Mouse (Mus musculus) layer of hippocampus, adult 6 months (tissue): ENCODE measurements around the gene Rgl3. TPM values are rescaled to one million over a fixed set of nuclear protein-coding genes. Genes with fewer than 3 reads are reported as not detected.

Experiments
- long read RNA-seq, 2 experiments: library from polyadenylated mRNA; unstranded; transcript quantifications; one replicate each; pipeline ENCODE4 v2.0.0; 2019 to 2020
- polyA plus RNA-seq: library from polyadenylated mRNA; unstranded; fragments of <200 nt; fragmentation: Nextera tagmentation; gene quantifications from 2 replicates; pipeline ENCODE4 v1.2.3, GENCODE M21; 2021

The Rgl3 gene
- polyA plus RNA-seq: 0.82 and 1.1 TPM in 2 replicates
- long read RNA-seq, experiment 1, partial matches to known transcripts: 0 of 4 reads
- long read RNA-seq, experiment 1, other reads (novel, unspliced or antisense): 2 of 4 reads
- long read RNA-seq, experiment 2, partial matches to known transcripts: 3 of 12 reads
- long read RNA-seq, experiment 2, other reads (novel, unspliced or antisense): 4 of 12 reads

GRCm38 (mm10) chr9:21989230-21990110 is at the start of gene Rgl3:
Rgl3 (minus strand) TSS chr9:21989446.

DNA sequence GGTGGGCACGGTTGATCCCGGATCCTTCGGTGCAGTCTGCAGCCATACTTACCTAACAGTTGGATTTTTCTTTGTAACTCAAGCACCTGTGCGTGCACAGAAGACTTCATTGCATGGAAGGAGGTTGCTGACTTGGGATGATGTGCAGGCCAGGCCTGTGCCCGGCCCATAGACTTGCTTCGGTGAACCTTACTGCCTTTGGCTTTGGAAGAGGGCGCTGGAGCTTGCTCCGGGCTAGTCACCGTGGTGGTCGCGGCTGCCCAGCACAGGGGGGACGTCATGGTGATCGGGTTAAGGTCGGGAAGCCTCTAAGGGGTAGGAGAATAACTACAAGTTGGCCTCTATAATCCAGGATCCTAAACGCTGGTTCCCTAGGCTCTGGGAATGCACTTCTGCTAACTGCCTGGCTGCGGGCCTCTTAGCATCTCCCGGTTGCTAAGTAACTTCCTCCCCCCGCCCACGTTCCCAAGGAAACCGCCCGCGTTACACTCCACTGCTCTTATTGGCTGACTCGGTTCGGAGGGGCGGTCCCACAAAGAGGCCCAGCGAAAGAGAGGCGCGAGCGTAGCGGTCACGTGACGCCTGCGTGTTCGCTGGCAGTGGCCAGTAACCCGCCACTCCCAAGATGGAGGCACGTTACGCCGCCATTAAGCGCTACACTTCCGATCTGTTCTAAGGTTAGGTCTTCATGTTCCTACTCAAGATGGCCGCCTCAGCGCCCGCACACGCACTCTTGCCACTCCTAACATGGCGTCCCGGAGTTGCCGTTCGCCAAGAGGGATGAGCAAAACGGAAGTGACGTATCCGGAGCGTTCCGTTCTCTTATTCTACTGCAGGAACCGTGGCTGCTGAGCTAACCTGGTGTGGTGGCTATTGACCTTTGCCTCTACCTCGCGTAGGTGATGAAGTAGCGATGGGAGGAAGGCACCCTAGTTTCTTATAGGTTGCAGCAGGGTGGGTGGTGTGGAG is 13.2 kb upstream of the Rgl3 start, which contains the start of the genes Ccdc151 and Prkcsh:
Ccdc151 (minus strand) TSS at position 441 of the 969 bp plus-strand sequence.
Prkcsh (plus strand) TSS at position 613 of the 969 bp plus-strand sequence.

GRCm38 (mm10) chr9:21963417-21963816 is 25.8 kb downstream of the Rgl3 start, which contains the start of gene Epor:
Epor (minus strand) TSS chr9:21963506.

DNA sequence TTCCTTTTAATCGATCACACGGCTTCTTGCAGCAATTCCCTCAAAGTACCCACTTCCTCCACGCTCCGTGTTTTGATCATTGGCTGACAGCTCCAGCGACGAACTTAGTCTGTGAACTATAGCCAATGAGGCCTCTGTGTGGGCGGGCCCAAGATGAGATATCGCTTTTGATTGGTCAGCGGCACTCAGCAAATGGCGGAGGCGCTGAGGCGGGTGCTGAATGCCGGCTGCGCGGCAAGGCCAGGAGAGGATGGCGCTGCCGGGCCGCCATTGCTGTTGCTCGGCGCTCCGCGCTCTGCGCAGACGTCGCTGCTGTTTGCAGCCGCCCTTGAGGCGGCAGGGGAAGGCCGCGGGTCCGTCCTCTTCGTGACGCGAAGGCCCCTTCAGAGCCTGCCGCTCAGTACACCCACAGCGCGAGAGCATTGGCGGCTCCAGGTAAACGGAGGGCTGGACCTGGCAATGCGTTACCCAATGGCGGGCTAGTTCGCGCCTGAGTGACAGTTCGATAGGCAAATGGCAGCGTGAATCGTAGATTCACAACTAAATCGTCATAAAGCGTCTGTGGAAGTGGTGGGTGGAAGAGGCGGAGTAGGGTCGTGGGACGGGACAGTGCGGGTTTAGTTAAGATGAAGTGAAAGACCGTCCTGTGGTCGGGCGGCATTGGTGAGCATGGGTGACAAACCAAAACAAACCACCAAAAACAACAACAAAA is 33.5 kb downstream of the Rgl3 start, which contains the start of gene Swsap1:
Swsap1 (plus strand) TSS at position 186 of the 712 bp plus-strand sequence.

GRCm38 (mm10) chr9:21936692-21937570 is 52.3 kb downstream of the Rgl3 start, which contains the start of gene Plppr2:
Plppr2 (plus strand) TSS chr9:21937033.

GRCm38 (mm10) chr9:21927208-21927753 is 62.0 kb downstream of the Rgl3 start, which contains the start of the genes Ccdc159 and Tmem205:
Ccdc159 (plus strand) TSS chr9:21927471.
Tmem205 (minus strand) TSS chr9:21927556.

Other genes with a start within 250 kb of the Rgl3 start
- 2.6 and 3.9 TPM in 2 replicates for gene Spc24, start 229.1 kb downstream of the Rgl3 start, polyA plus RNA-seq
- gene Kank2, start 190.7 kb downstream of the Rgl3 start, polyA plus RNA-seq: 2.1 and 2.6 TPM in 2 replicates
- not detected in 2 replicates for gene Angptl8, start 153.9 kb downstream of the Rgl3 start, polyA plus RNA-seq
- gene Dock6, start 136.8 kb downstream of the Rgl3 start, polyA plus RNA-seq: 3.6 and 4.1 TPM in 2 replicates
- gene Rab3d, start 71.3 kb downstream of the Rgl3 start, polyA plus RNA-seq: 6.9 and 8.5 TPM in 2 replicates
- gene Ccdc159, start 62.0 kb downstream of the Rgl3 start, polyA plus RNA-seq: 6.5 and 6.9 TPM in 2 replicates
- 106 and 126 TPM in 2 replicates for gene Tmem205, start 61.9 kb downstream of the Rgl3 start, polyA plus RNA-seq
- 169 and 201 TPM in 2 replicates for gene Plppr2, start 52.4 kb downstream of the Rgl3 start, polyA plus RNA-seq
- 11.2 and 11.3 TPM in 2 replicates for gene Swsap1, start 33.7 kb downstream of the Rgl3 start, polyA plus RNA-seq
- 11.1 and 11.4 TPM in 2 replicates for gene Epor, start 25.9 kb downstream of the Rgl3 start, polyA plus RNA-seq
- gene Ccdc151, start 13.2 kb upstream of the Rgl3 start, polyA plus RNA-seq: 1.7 and 2.8 TPM in 2 replicates
- gene Prkcsh, start 13.4 kb upstream of the Rgl3 start, polyA plus RNA-seq: 26.1 and 29.7 TPM in 2 replicates
- gene Elavl3, start 62.6 kb upstream of the Rgl3 start, polyA plus RNA-seq: 19.5 and 21.7 TPM in 2 replicates
- not detected in 2 replicates for gene Gm49318, start 81.8 kb upstream of the Rgl3 start, polyA plus RNA-seq
- 4.0 and 4.4 TPM in 2 replicates for gene Zfp653, start 81.9 kb upstream of the Rgl3 start, polyA plus RNA-seq
- gene Ecsit, start 96.0 kb upstream of the Rgl3 start, polyA plus RNA-seq: 59.3 and 59.4 TPM in 2 replicates
- gene Cnn1, start 109.8 kb upstream of the Rgl3 start, polyA plus RNA-seq: 0.40 and 0.72 TPM in 2 replicates
- gene Elof1, start 127.7 kb upstream of the Rgl3 start, polyA plus RNA-seq: 154 and 178 TPM in 2 replicates
- gene Acp5, start 146.3 kb upstream of the Rgl3 start, polyA plus RNA-seq: 0.57 and 1.1 TPM in 2 replicates
- 174 and 190 TPM in 2 replicates for gene Pigyl, start 167.4 kb upstream of the Rgl3 start, polyA plus RNA-seq
- not detected in 2 replicates for gene Zfp872, start 198.6 kb upstream of the Rgl3 start, polyA plus RNA-seq
- gene Zfp809, start 236.3 kb upstream of the Rgl3 start, polyA plus RNA-seq: 9.2 and 11.8 TPM in 2 replicates